Mouse (Mus musculus) cerebellum, postnatal 14 days (tissue): ENCODE results near the gene Cmtm6.
"Not testable (repeated sequence)": the region's sequence is repeated elsewhere in the genome, so short reads cannot be mapped to it uniquely, and the experiment has no call there.

Experiments used
- DNase-seq, 2 experiments: peaks; one replicate each; pipeline ENCODE4 v3.0.0; 2021; ENCODE audit warnings: mixed read lengths in 2 of 2

Gene Cmtm6

DNA sequence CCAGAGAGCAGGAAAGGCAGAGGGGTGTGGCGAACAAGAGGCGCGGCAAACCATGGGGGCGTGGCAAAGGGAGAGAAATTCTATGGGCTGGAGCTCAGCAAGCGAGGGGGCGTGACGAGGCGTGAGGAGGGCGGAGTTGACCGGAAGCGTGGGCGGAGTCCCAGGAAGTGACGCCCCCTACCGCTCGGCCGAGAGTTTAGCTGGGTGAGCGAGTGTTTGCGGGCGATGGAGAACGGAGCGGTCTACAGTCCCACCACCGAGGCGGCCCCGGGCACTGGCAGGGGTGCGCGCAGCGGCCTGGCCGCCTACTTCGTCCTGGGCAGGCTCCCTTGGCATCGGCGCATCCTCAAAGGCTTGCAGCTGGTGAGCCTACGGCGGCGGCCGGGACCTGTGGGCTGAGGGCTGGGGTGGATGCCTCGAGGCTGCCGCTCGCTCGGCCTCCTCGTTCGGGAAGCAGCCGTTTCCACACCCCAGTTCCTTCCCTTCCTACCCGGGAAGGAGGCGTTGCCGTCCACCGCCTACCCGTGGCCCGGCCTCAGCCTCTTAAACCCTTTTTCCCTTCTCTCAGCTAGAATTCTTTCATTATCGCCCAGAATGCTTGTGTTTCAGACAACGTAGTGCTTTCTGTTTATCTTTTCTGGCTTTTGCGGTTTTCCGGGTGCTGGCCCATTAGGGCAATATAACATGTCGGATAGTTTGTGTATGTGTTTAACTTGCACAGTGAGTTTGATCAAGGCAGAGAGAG lies at the start of gene Cmtm6:
Cmtm6 (plus strand) TSS at position 106 of the 745 bp plus-strand sequence.
- DNase-seq = peak; percentile 96 to 97

DNA sequence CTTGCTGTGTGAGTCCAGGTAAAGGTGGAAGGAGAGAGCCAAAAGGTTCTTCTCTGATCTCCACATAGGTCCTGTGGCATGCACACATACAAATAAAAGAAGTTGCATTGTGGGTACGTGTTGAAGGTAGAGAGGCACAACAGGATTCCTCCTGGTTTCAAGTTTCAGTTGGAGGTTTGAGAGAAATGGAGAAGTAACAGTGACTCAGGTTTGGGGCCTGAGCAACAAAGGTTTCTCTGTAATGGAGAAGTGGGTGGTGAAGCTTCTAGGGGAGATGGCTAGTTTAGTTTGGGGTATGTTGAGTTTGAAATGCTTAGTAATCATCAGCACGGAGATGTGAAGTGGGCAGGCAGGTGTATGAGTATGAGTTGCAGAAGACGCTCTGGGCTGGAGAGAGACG lies 48.7 kb upstream of the Cmtm6 start:
- DNase-seq = no peak

- DNase-seq = no peak
These were observed 44.7 kb upstream of the Cmtm6 start for GRCm38 (mm10) chr9:114686245-114686644.

- DNase-seq = no peak
These were observed 43.3 kb upstream of the Cmtm6 start for GRCm38 (mm10) chr9:114687639-114688038.

- peak; percentile 99 to 100 for DNase-seq
These were observed 42.5 kb upstream of the Cmtm6 start, which contains the start of gene Dync1li1 for GRCm38 (mm10) chr9:114688252-114688952. Gene Dync1li1, plus strand, starts transcription at chr9:114688790.

- no peak for DNase-seq
These were observed 41.9 kb upstream of the Cmtm6 start for GRCm38 (mm10) chr9:114688953-114689407.

DNA sequence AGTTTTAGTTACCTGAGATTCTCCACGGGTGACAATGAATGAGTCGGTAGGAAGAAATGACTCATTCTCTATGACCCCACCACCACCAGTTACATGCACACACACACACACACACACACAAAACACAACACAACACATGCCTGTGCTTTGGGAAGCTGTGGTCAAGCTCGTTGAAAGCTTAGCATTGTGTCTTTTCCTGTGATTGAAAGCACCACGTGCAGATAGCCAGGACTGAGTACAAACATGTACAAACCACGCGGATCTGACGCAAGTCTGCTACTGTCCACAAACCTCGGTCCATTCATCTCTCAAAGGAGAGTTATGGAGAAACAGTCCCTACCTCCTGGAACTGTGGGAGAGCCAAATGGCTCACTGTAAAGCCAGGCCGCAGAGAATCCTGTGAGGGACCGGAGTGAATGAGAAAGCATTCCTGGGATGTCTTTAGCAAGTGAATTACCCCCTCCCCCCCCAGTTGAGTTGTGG lies 40.8 kb upstream of the Cmtm6 start:
- no peak for DNase-seq

- no peak for DNase-seq
These were observed 39.8 kb upstream of the Cmtm6 start for GRCm38 (mm10) chr9:114691112-114691511.

GRCm38 (mm10) chr9:114695662-114696061 lies 35.3 kb upstream of the Cmtm6 start:
- DNase-seq = not testable (repeated sequence)

DNA sequence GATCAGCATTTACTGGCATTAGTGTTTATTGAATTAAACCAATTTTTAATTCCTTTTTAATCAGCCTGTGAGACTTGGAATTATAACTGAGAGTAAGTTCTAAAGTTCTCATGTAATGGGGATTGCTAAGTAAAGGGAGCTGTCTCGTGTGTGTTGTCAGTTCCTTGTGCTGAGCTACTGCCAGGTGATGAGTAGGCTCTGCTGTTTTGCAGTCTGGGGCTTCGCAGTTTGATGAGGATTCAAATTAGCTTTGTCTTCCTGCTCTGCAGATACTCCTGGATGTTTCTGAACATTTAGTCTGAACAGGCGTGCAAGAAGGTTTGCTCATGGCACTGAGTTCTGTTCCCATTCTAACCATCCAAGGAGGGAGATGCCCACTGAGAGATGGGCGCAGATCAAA lies 33.8 kb upstream of the Cmtm6 start:
- DNase-seq = no peak

DNA sequence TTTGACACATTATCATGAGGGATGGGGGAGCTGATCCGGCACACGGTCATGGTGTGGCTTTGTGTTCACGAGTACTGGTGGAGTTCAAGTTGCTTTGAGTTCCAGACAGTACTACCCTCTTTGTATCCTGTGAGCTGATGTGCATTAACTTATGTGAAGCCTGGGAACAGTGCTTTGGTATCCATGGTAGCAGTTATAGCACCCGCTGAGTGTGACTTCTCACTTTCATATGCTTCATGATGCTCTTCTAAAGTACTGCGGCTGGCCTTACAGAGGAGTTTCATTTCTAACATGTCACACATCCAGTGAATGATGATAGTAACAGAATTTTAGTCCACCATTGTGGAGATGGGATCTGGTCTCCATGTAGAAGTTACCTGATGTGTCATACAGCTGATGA lies 33.0 kb upstream of the Cmtm6 start:
- no peak for DNase-seq

DNA sequence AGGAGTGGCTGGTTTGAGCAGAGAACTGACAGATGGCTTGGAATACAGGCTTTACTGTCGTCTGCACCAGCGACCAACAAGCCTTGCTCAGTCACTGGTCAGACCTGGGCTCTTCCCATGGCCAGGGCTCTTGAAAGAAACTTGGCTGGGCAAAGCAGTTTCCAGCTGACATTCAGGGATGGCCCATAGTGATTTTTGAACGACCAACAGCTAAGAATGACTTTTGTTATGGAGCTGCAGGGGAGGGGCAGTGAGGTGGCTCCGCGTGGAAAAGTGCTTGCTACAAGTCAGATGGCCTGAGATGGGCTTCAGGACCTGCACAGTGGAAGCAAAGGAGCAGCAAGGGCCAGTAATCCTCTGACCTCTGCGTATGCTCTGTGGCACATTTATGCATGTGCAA lies 31.7 kb upstream of the Cmtm6 start:
- peak; percentile 27 to 48 for DNase-seq

- no peak for DNase-seq
These were observed 30.8 kb upstream of the Cmtm6 start for GRCm38 (mm10) chr9:114699882-114700665.

DNA sequence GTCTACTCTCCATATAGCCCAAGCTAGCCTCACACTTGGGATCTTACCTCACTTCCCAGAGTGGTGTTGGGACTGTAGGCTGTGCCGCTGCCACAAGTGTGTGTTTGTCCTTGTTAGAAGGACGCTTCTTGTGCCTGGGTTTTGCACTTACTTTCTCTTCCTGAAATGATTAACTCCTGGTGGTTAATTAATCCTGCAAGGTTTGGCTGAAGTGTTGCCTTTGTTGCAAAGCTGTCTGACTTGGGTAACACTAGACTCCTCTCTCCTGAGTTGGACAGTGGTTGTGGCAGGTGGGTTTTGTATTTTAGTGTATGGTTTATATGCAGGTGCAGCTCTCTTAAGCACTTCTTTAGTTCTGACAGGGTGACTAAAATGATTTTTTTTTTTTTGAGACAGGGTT lies 29.9 kb upstream of the Cmtm6 start:
- no peak for DNase-seq

DNA sequence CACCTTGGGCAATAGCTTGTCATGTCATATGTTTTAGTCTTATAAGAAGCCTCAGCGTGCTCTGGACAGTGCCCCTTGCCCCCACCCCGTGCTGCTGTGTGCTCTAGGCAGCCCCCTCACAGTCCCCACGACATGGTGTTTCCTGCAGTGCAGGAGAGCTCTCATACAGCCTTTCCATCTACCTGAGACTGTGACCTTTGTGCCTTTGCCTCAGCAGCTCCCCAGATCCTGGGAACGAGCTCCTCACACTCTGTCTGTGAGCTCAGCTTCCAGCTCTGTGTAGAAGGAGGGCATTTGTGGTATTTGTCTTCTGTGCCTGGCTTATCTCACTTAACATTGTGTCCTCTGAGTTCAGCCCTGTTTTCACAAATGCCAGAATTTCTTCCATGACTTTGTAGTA lies 29.0 kb upstream of the Cmtm6 start:
- DNase-seq = no peak

- DNase-seq = no peak
These were observed 23.1 kb upstream of the Cmtm6 start for GRCm38 (mm10) chr9:114707805-114708204.

DNA sequence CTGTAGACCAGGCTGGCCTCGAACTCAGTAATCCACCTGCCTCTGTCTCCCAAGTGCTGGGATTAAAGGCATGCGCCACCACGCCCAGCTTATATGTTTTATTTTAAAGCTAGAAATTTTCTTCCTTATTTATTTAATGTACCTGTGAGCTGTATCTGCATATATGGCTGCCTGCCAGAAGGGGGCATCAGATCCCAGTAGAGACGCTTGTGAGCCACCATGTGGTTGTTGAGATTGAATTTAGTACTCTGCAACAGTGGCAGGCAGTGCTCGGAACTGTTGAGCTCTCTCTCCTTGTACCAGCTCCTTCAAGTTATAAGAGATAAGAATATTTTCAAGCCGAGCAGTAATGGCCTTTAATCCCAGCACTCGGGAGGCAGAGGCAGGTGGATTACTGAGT lies 20.6 kb upstream of the Cmtm6 start:
- peak; percentile 42 to 58 for DNase-seq

DNA sequence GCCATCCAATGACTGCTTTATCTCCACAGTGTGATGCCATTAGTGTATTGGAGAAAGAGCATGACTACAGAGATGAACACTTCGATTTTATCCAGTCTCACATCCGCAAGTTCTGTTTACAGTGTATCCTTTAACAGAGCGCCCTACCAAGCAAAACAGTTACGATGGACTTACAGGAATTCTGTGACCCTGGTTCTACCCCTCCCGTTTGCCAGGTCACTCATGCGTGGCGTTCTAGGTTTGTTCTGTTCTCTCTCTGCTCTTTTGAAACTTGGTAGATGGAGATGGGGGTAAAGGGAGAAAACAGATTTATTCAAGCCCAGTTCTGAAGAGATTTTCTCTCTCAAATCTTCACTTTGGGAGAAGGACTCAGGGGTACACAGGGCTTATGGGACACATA lies 17.4 kb upstream of the Cmtm6 start:
- DNase-seq = no peak

DNA sequence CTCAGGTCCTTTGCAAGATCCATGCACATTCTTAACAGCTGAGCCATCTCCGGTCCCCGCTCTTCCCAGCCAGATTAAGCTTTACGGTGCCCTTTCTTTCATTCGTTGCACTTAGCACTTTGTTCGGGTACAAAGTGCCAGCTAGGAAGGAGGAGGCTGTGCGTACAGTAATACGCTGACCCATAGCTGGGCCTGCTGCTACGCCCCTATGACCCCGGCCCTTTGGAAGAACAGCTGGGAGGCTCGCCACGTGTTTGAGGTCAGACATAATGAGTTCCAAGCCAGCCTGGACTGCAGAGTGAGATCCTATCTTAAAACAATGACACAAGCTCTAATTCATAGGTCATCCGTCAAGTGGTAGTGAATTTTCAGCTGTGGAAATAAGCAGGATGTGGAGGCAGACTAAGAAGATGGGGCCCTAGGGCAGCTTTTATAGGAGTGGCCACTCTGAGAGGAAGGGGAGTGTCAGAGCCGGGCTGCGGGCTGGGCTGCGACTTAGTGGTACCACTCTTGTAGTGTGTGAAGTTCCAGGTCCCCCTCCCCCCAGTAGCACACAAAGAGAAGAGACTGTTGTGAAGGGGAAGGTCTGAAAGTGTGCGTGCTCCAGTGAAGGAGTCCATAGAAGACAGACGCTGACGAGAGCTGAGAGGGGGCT lies 14.1 kb upstream of the Cmtm6 start:
- DNase-seq = no peak

DNA sequence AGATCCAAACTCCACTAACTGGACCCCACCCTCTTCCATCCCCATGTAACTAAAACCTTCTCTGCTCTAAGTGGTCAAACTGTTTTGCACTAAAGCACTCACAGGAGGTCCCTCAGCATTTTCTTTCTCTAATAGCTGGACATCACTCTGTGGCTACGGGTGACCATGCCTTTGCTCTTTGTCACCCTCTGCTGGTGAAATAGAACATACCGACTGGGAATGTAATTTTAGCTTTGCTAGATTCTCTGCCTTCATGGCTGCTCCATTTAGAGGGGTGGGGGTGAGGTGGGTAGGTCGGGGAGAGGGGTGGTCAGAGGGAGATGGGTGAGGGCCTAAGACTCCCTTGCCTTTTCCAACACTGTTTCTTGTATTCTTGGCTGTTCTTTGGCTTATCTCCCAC lies 3.6 kb upstream of the Cmtm6 start:
- peak; percentile 77 to 78 for DNase-seq

- not testable (repeated sequence) for DNase-seq
These were observed 2.5 kb upstream of the Cmtm6 start for GRCm38 (mm10) chr9:114728432-114728831.

GRCm38 (mm10) chr9:114729911-114730805 lies 758 bp upstream of the Cmtm6 start:
- no peak for DNase-seq
